Mouse (Mus musculus): ENCODE measurements at regions not wholly inside any gene's neighbourhood (a gene's known extent, or its start where the extent isn't known, plus 50 kb on each side); places are given as distances from the start of the nearest gene placed in this dataset.
A peak's percentile ranks its signal among the peaks of the same experiment; 100 is the strongest.

DNA sequence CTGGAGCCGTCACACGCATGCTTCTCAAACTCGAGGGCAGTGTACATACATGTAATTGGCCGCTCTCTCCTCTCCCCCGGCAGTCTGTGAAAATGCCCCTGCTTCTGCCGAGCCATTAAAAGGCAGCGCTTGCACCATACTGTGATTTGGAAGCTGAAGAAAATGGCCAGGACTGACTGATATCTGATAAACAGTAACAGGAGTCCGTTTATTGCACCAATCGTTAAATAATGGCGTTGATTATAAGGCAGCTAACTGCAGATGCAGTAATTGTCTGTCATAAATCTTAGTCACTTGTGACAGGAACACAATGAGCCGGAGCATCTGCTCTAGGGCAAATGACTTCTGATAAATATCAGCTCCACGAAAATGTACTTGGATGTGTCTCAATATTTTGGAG, 185.3 kb upstream of the Dnajc19 start:
- no peak for ATAC-seq (replicated peaks; ENCODE audit: insufficient number of reproducible peaks, low FRiP score, low TSS enrichment, low read depth)
- H3K36me3 ChIP-seq (replicated peaks; ENCODE audit: control insufficient read depth, insufficient read depth, low read depth, low read length) = no peaks in the 10 kb centered on the region
- no peak overlapping the region for H3K4me3 ChIP-seq (ENCODE audit: low read depth, low read length)
- H3K9ac ChIP-seq (replicated peaks; ENCODE audit: low read length) = no peak overlapping the region
- WGBS = 78% methylated on average over 12 of the region's 12 CpGs
- H3K4me2 ChIP-seq (ENCODE audit: low read depth, low read length) = no peak overlapping the region
- no peaks in the 10 kb centered on the region for H3K9me3 ChIP-seq (replicated peaks; ENCODE audit: control insufficient read depth, low read length)
- H3K4me1 ChIP-seq (ENCODE audit: control insufficient read depth, insufficient read depth, low read length) = no peaks in the 10 kb centered on the region
- no peaks in the 10 kb centered on the region for H3K27me3 ChIP-seq (ENCODE audit: control insufficient read depth, insufficient read depth, low read length)
- H3K27ac ChIP-seq (replicated peaks; ENCODE audit: low read depth, low read length) = no peak overlapping the region
- DNase-seq (ENCODE audit: low spot score) = no peak

- Histone ChIP-seq H3K4me1 (ENCODE audit: control insufficient read depth, insufficient read depth, low read length) (no peaks in the 10 kb centered on the region), H3K36me3 (replicated peaks; ENCODE audit: control insufficient read depth, insufficient read depth, low read depth, low read length) (no peaks in the 10 kb centered on the region), H3K9me3 (replicated peaks; ENCODE audit: control insufficient read depth, low read length) (no peaks in the 10 kb centered on the region), H3K27ac (replicated peaks; ENCODE audit: low read depth, low read length) (no peak overlapping the region), H3K27me3 (ENCODE audit: control insufficient read depth, insufficient read depth, low read length) (no peaks in the 10 kb centered on the region), H3K4me2 (ENCODE audit: low read depth, low read length) (no peak overlapping the region), H3K4me3 (ENCODE audit: low read depth, low read length) (no peak overlapping the region), H3K9ac (replicated peaks; ENCODE audit: low read length) (no peak overlapping the region)
- ATAC-seq (replicated peaks; ENCODE audit: insufficient number of reproducible peaks, low FRiP score, low TSS enrichment, low read depth) (no peak), DNase-seq (ENCODE audit: low spot score) (no peak)
- 66% methylated on average over 6 of the region's 6 CpGs for WGBS
These were observed 183.7 kb upstream of the Dnajc19 start for GRCm38 (mm10) chr3:34264811-34265210.

DNA sequence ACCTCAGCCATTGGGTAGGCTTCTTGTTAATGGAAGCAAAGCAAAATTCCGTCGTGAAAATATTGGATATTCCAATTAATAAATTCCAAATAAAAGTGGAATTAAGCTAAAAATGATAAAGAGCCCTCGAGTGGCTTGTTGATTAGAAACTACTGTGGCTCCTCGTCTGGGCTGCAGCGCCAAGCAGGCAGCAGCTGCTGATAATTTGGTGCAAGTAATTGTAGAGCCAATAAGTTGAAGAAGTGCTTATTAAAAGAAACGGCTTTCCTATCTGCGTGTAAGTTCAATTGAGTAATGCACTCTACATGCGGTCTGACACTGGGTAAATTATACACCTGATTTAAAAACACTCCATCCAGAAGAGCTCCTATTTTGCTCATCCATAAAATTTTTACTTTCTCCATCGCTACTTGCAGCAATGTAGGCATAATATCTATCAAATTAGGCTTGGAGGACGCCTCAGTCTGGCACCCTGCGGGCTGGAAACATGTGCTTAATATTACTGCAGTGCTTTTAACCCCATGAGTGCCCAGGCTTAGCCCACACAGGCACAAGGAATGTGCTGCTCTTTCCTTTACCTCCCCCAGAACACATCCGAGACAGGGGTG, 171.7 kb upstream of the Dnajc19 start:
- H3K9ac ChIP-seq (replicated peaks; ENCODE audit: low read length) = no peak overlapping the region
- H3K4me2 ChIP-seq (ENCODE audit: low read depth, low read length) = no peak overlapping the region
- no peaks in the 10 kb centered on the region for H3K9me3 ChIP-seq (replicated peaks; ENCODE audit: control insufficient read depth, low read length)
- H3K4me3 ChIP-seq (ENCODE audit: low read depth, low read length) = no peak overlapping the region
- no peaks in the 10 kb centered on the region for H3K36me3 ChIP-seq (replicated peaks; ENCODE audit: control insufficient read depth, insufficient read depth, low read depth, low read length)
- H3K4me1 ChIP-seq (ENCODE audit: control insufficient read depth, insufficient read depth, low read length) = no peaks in the 10 kb centered on the region
- ATAC-seq (replicated peaks; ENCODE audit: insufficient number of reproducible peaks, low FRiP score, low TSS enrichment, low read depth) (no peak; the same call in 1 of the 2 replicates), DNase-seq (ENCODE audit: low spot score) (peak; percentile 33)
- WGBS = 49% methylated on average over 12 of the region's 12 CpGs
- H3K27ac ChIP-seq (replicated peaks; ENCODE audit: low read depth, low read length) = no peak overlapping the region
- no peaks in the 10 kb centered on the region for H3K27me3 ChIP-seq (ENCODE audit: control insufficient read depth, insufficient read depth, low read length)

DNA sequence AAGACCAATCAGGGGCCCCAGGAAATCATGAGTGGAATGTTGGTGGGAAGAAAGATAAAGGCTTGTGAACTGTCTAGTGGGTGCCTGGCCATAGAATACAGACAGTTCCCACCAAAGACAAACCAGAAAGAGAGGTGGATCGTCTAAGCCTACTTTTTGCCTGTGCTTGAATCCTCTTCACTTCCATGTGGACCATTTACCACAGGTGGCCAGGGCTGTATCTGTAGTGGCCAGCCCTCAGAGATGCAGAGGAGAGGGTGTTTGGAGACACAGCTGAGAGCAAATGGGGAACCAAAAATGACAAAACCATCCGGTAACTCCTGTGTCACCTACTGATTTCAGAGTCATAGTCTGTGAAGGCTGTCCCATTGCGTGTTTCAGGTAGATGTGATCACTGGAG, 161.0 kb upstream of the Dnajc19 start:
- Histone ChIP-seq H3K9me3 (replicated peaks; ENCODE audit: control insufficient read depth, low read length) (no peaks in the 10 kb centered on the region), H3K9ac (replicated peaks; ENCODE audit: low read length) (no peak overlapping the region), H3K27ac (replicated peaks; ENCODE audit: low read depth, low read length) (no peak overlapping the region), H3K4me1 (ENCODE audit: control insufficient read depth, insufficient read depth, low read length) (no peaks in the 10 kb centered on the region), H3K36me3 (replicated peaks; ENCODE audit: control insufficient read depth, insufficient read depth, low read depth, low read length) (no peaks in the 10 kb centered on the region), H3K4me3 (ENCODE audit: low read depth, low read length) (no peak overlapping the region), H3K27me3 (ENCODE audit: control insufficient read depth, insufficient read depth, low read length) (no peaks in the 10 kb centered on the region), H3K4me2 (ENCODE audit: low read depth, low read length) (no peak overlapping the region)
- ATAC-seq (replicated peaks; ENCODE audit: insufficient number of reproducible peaks, low FRiP score, low TSS enrichment, low read depth) (no peak), DNase-seq (ENCODE audit: low spot score) (no peak)
- WGBS = 93% methylated on average over 3 of the region's 3 CpGs

GRCm38 (mm10) chr3:34239978-34240377, 158.9 kb upstream of the Dnajc19 start:
- Histone ChIP-seq H3K36me3 (replicated peaks; ENCODE audit: control insufficient read depth, insufficient read depth, low read depth, low read length) (no peaks in the 10 kb centered on the region), H3K9me3 (replicated peaks; ENCODE audit: control insufficient read depth, low read length) (no peaks in the 10 kb centered on the region), H3K4me1 (ENCODE audit: control insufficient read depth, insufficient read depth, low read length) (no peaks in the 10 kb centered on the region), H3K27me3 (ENCODE audit: control insufficient read depth, insufficient read depth, low read length) (no peaks in the 10 kb centered on the region), H3K27ac (replicated peaks; ENCODE audit: low read depth, low read length) (no peak overlapping the region), H3K9ac (replicated peaks; ENCODE audit: low read length) (no peak overlapping the region), H3K4me3 (ENCODE audit: low read depth, low read length) (no peak overlapping the region), H3K4me2 (ENCODE audit: low read depth, low read length) (no peak overlapping the region)
- DNase-seq (ENCODE audit: low spot score) (no peak), ATAC-seq (replicated peaks; ENCODE audit: insufficient number of reproducible peaks, low FRiP score, low TSS enrichment, low read depth) (no peak)
- whole genome bisulfite sequencing = 66% methylated on average over 2 of the region's 2 CpGs

DNA sequence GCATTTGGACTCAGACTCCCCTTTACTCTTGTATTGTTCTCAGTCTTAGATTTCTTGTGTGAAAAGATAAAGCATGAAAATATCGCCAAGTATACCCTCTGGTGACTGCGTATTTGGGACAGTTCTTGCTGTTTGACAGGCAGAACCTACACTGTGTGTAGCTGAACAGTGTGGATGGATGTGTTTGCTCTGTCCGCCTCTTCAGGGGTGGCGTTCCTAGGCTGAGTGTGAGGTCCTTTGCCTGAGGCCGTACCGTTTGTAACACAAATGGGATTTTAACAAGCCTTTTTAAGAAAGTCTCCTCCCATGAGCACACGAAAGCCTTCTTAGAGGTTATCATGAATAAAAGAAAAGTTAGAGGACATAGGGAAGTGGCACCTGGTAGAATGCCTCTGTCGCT, 153.3 kb upstream of the Dnajc19 start:
- H3K27me3 ChIP-seq (ENCODE audit: control insufficient read depth, insufficient read depth, low read length) = no peaks in the 10 kb centered on the region
- 48% methylated on average over 8 of the region's 8 CpGs for WGBS
- H3K27ac ChIP-seq (replicated peaks; ENCODE audit: low read depth, low read length) = no peak overlapping the region
- no peak overlapping the region for H3K9ac ChIP-seq (replicated peaks; ENCODE audit: low read length)
- H3K4me1 ChIP-seq (ENCODE audit: control insufficient read depth, insufficient read depth, low read length) = no peaks in the 10 kb centered on the region
- no peaks in the 10 kb centered on the region for H3K9me3 ChIP-seq (replicated peaks; ENCODE audit: control insufficient read depth, low read length)
- no peak overlapping the region for H3K4me2 ChIP-seq (ENCODE audit: low read depth, low read length)
- H3K4me3 ChIP-seq (ENCODE audit: low read depth, low read length) = no peak overlapping the region
- no peaks in the 10 kb centered on the region for H3K36me3 ChIP-seq (replicated peaks; ENCODE audit: control insufficient read depth, insufficient read depth, low read depth, low read length)
- ATAC-seq (replicated peaks; ENCODE audit: insufficient number of reproducible peaks, low FRiP score, low TSS enrichment, low read depth) = no peak
- DNase-seq (ENCODE audit: low spot score) = no peak

GRCm38 (mm10) chr3:34232329-34233250, 151.5 kb upstream of the Dnajc19 start:
- Histone ChIP-seq H3K4me3 (ENCODE audit: low read depth, low read length) (no peak overlapping the region), H3K9ac (replicated peaks; ENCODE audit: low read length) (no peak overlapping the region), H3K36me3 (replicated peaks; ENCODE audit: control insufficient read depth, insufficient read depth, low read depth, low read length) (no peaks in the 10 kb centered on the region), H3K27me3 (ENCODE audit: control insufficient read depth, insufficient read depth, low read length) (no peaks in the 10 kb centered on the region), H3K4me2 (ENCODE audit: low read depth, low read length) (no peak overlapping the region), H3K9me3 (replicated peaks; ENCODE audit: control insufficient read depth, low read length) (no peaks in the 10 kb centered on the region), H3K4me1 (ENCODE audit: control insufficient read depth, insufficient read depth, low read length) (no peaks in the 10 kb centered on the region), H3K27ac (replicated peaks; ENCODE audit: low read depth, low read length) (no peak overlapping the region)
- 79% methylated on average over 7 of the region's 7 CpGs for WGBS
- DNase-seq (ENCODE audit: low spot score) = no peak
- ATAC-seq (replicated peaks; ENCODE audit: insufficient number of reproducible peaks, low FRiP score, low TSS enrichment, low read depth) = no peak

DNA sequence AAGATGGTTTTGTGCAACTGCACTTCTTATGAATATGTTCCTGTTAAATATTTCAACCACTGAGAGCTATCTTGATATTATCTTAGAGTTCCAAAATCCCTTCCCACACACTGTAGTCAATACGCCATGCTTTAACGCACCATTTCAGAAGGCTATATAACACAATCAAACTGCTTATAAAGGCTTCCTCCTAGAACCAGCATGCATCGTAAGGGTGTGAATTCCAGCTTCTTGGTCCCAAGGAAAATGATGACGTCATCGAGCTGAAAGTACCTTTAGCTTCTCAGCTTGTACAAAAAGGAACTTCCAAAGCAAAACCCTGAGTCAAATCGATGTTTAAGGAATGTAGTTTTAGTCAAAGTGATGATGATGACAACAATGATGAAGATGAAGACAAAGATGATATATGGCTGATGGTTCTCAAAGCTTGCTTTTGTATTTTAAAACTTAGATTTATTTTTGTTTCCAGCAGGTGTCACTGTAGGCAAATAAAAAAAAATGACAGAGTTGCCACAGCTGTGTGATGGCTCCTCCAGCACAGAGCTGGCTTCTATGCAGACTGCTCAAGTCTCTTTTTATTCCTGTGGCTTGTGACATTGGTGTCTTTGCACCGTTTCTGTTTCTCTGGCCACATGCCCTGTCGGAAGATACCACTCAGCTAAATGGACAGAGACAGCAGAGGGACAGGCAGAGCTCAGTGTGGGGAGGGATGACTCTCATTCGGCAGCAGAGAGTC, 150.6 kb upstream of the Dnajc19 start:
- no peaks in the 10 kb centered on the region for H3K4me1 ChIP-seq (ENCODE audit: control insufficient read depth, insufficient read depth, low read length)
- no peak for ATAC-seq (replicated peaks; ENCODE audit: insufficient number of reproducible peaks, low FRiP score, low TSS enrichment, low read depth)
- no peak overlapping the region for H3K4me2 ChIP-seq (ENCODE audit: low read depth, low read length)
- H3K4me3 ChIP-seq (ENCODE audit: low read depth, low read length) = no peak overlapping the region
- peak; percentile 64 for DNase-seq (ENCODE audit: low spot score)
- no peak overlapping the region for H3K9ac ChIP-seq (replicated peaks; ENCODE audit: low read length)
- H3K9me3 ChIP-seq (replicated peaks; ENCODE audit: control insufficient read depth, low read length) = no peaks in the 10 kb centered on the region
- WGBS = 69% methylated on average over 9 of the region's 9 CpGs
- no peaks in the 10 kb centered on the region for H3K36me3 ChIP-seq (replicated peaks; ENCODE audit: control insufficient read depth, insufficient read depth, low read depth, low read length)
- H3K27ac ChIP-seq (replicated peaks; ENCODE audit: low read depth, low read length) = no peak overlapping the region
- no peaks in the 10 kb centered on the region for H3K27me3 ChIP-seq (ENCODE audit: control insufficient read depth, insufficient read depth, low read length)
